8 mouse cellular contexts compared by ENCODE assay signal in the genomic region with DNA sequence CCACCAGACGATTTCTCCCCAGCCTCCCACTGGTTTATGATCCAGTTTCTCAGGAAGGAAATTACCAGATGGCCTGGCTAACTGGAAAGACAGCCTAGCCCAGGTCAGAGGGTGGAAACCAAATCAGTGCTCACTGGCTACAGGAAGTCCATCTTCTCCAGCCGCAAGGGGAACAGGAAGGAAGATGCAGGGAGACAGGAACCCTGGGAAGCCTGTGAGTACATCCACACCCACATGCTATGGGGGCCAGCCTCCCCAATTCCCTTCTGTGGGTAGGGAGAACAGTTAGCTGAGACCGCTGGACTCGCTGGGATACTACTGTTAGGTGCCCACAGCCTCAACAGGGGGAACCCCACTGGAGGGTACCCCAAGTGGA. TPM values are rescaled to one million over a fixed set of nuclear protein-coding genes. Genes with fewer than 3 reads are reported as not detected.
DNase-seq lines count a peak whose midpoint lies in the region; ATAC-seq and TF ChIP-seq lines count a peak whose summit lies in the region.

No protein-coding gene starts in this region.

- no peaks in the 10 kb centered on the region for H3K27me3 ChIP-seq in forebrain, embryonic 10.5 days (ENCODE audit: poor library complexity, severe bottlenecking)
- H3K27me3 ChIP-seq in forebrain, embryonic 16.5 days (replicated peaks; ENCODE audit: control insufficient read depth, insufficient read depth, low read length): no peaks in the 10 kb centered on the region
- no peaks in the 10 kb centered on the region for H3K27me3 ChIP-seq in forebrain, postnatal 0 days (ENCODE audit: insufficient read depth, low read length)
- no peaks in the 10 kb centered on the region for H3K27me3 ChIP-seq in kidney, embryonic 14.5 days (ENCODE audit: control insufficient read depth, insufficient read depth, low read length)

- no peaks in the 10 kb centered on the region for H3K9me3 ChIP-seq in forebrain, embryonic 10.5 days
- no peaks in the 10 kb centered on the region for H3K9me3 ChIP-seq in forebrain, embryonic 16.5 days (ENCODE audit: control insufficient read depth, low read length)
- no peaks in the 10 kb centered on the region for H3K9me3 ChIP-seq in forebrain, postnatal 0 days (ENCODE audit: low read length)
- H3K9me3 ChIP-seq in kidney, embryonic 14.5 days (ENCODE audit: control insufficient read depth, low read length): no peaks in the 10 kb centered on the region

- H3K4me2 ChIP-seq in forebrain, embryonic 16.5 days (ENCODE audit: low read length): no peak overlapping the region
- H3K4me2 ChIP-seq in forebrain, postnatal 0 days (ENCODE audit: low read depth): no peak overlapping the region
- no peak overlapping the region for H3K4me2 ChIP-seq in kidney, embryonic 14.5 days (replicated peaks; ENCODE audit: low read depth, low read length)

- ATAC-seq in forebrain, embryonic 16.5 days: no peak
- no peak for ATAC-seq in forebrain, postnatal 0 days
- ATAC-seq in kidney, embryonic 14.5 days (ENCODE audit: low FRiP score, low TSS enrichment): no peak

- intact Hi-C loops in left cerebral cortex, postnatal 10 days (cut with DNase I): no loop called here

- H3K27ac ChIP-seq in forebrain, embryonic 10.5 days: peak overlapping the region; percentile 60
- no peak overlapping the region for H3K27ac ChIP-seq in forebrain, embryonic 16.5 days (ENCODE audit: low read length)
- 0 out of 2 replicates have a peak overlapping the region, but pooled peaks have one; percentile 66 for H3K27ac ChIP-seq in forebrain, postnatal 0 days (ENCODE audit: low read depth, low read length)
- H3K27ac ChIP-seq in kidney, embryonic 14.5 days (ENCODE audit: low read depth, low read length): peak overlapping the region; percentile 63; the same call in 1 of the 2 replicates
- peak overlapping the region; percentile 35 for H3K27ac ChIP-seq in macrophage

- H3K36me3 ChIP-seq in forebrain, embryonic 10.5 days (replicated peaks): peaks cover 4% of the 10 kb centered on the region
- H3K36me3 ChIP-seq in forebrain, embryonic 16.5 days (ENCODE audit: control insufficient read depth, insufficient read depth): no peaks in the 10 kb centered on the region
- H3K36me3 ChIP-seq in forebrain, postnatal 0 days (ENCODE audit: insufficient read depth): no peaks in the 10 kb centered on the region
- H3K36me3 ChIP-seq in kidney, embryonic 14.5 days (ENCODE audit: control insufficient read depth, insufficient read depth, low read length): 0 out of 2 replicates have a peak, but pooled peaks cover 6% of the 10 kb centered on the region
- peaks cover 61% of the 10 kb centered on the region for H3K36me3 ChIP-seq in macrophage (ENCODE audit: inconsistent target)

- no peak overlapping the region for H3K9ac ChIP-seq in forebrain, embryonic 16.5 days (replicated peaks; ENCODE audit: low read depth, low read length)
- H3K9ac ChIP-seq in forebrain, postnatal 0 days: no peak overlapping the region
- no peak overlapping the region for H3K9ac ChIP-seq in kidney, embryonic 14.5 days (ENCODE audit: low read depth, low read length)

- no peak overlapping the region for H3K4me3 ChIP-seq in forebrain, embryonic 10.5 days
- H3K4me3 ChIP-seq in forebrain, embryonic 16.5 days (replicated peaks; ENCODE audit: low read length): no peak overlapping the region
- no peak overlapping the region for H3K4me3 ChIP-seq in forebrain, postnatal 0 days (ENCODE audit: low read depth, low read length)
- no peak overlapping the region for H3K4me3 ChIP-seq in kidney, embryonic 14.5 days (ENCODE audit: low read length)
- no peak overlapping the region for H3K4me3 ChIP-seq in macrophage (ENCODE audit: inconsistent target)

- WGBS in forebrain, embryonic 10.5 days: 82% methylated on average over 4 of the region's 4 CpGs
- 77% methylated on average over 4 of the region's 4 CpGs for WGBS in forebrain, embryonic 16.5 days
- WGBS in forebrain, postnatal 0 days: 70% methylated on average over 4 of the region's 4 CpGs
- WGBS in kidney, embryonic 14.5 days: 42% methylated on average over 4 of the region's 4 CpGs
- 37% methylated on average over 4 of the region's 4 CpGs for WGBS in macrophage (ENCODE audit: missing documents)

- peaks cover 100% of the 10 kb centered on the region for H3K79me2 ChIP-seq in macrophage (ENCODE audit: inconsistent target)

- no peak for TF ChIP-seq CTCF in forebrain, postnatal 0 days (IDR thresholded peaks at IDR 0.05; ENCODE audit: low read depth)

- DNase-seq in forebrain, embryonic 10.5 days (ENCODE audit: extremely low spot score, low spot score): no peak
- DNase-seq in forebrain, postnatal 0 days: no peak
- DNase-seq in left cerebral cortex, adult 18-20 months (ENCODE audit: low spot score in 2 of 2): no peak
- no peak for DNase-seq in natural killer cell, adult 2 months (ENCODE audit: low spot score in 2 of 2)
- no peak for DNase-seq in left cerebral cortex, postnatal 10 days (ENCODE audit: extremely low spot score in 1 of 2, low spot score in 2 of 2)

- H3K4me1 ChIP-seq in forebrain, embryonic 10.5 days: peaks cover 47% of the 10 kb centered on the region
- peaks cover 3% of the 10 kb centered on the region for H3K4me1 ChIP-seq in forebrain, embryonic 16.5 days (replicated peaks; ENCODE audit: control insufficient read depth, insufficient read depth, low read length)
- 0 out of 2 replicates have a peak, but pooled peaks cover 4% of the 10 kb centered on the region for H3K4me1 ChIP-seq in forebrain, postnatal 0 days (ENCODE audit: insufficient read depth)
- H3K4me1 ChIP-seq in kidney, embryonic 14.5 days (ENCODE audit: control insufficient read depth, insufficient read depth, low read length): peaks cover 50% of the 10 kb centered on the region

RNA-seq across cellular contexts. Expression of a gene that starts 10.7 kb away (rescaled TPM):
- polyA plus RNA-seq in forebrain, embryonic 10.5 days (2016; fragmentation: Nextera tagmentation; extraction: Ambion mirVana): 1.6 and 1.8 TPM in 2 replicates
- 1.5 and 1.8 TPM in 2 replicates for polyA plus RNA-seq in forebrain, embryonic 16.5 days (2015; fragmentation: Nextera tagmentation; extraction: Ambion mirVana)
- total RNA-seq in forebrain, postnatal 0 days (2014; rRNA removed): 3.2 and 3.3 TPM in 2 replicates
- polyA plus RNA-seq in forebrain, postnatal 0 days (2015; fragmentation: Nextera tagmentation; extraction: Ambion mirVana): 2.4 and 2.8 TPM in 2 replicates
- 2.7 and 3.1 TPM in 2 replicates for polyA plus RNA-seq in kidney, embryonic 14.5 days (2014; fragmentation: Nextera tagmentation; extraction: Ambion mirVana)
- 10 to 100 TPM in 10 of 26 experiments, 1 to 10 TPM in 13, under 1 TPM in 3; 0.91 to 39.6 (median 5.6) TPM for total RNA-seq in macrophage (2018; cell fraction: chromatin; rRNA removed)
- 10 to 100 TPM in 20 of 26 experiments, 1 to 10 TPM in 6; 3.7 to 41.6 (median 20.4) TPM for total RNA-seq in macrophage (2018; cell fraction: cytosol; rRNA removed)
- 10 to 100 TPM in 19 of 26 experiments, 1 to 10 TPM in 7; 4.5 to 63.6 (median 13.4) TPM for total RNA-seq in macrophage (2018; cell fraction: nucleus; rRNA removed)
- 14.0 to 34.3 TPM (median 20.6 TPM) in 3 replicates for polyA plus RNA-seq in macrophage (2018)
- 10 to 100 TPM; 10.6 to 13.0 TPM for total RNA-seq in left cerebral cortex, adult 18-20 months (2021)
- 1 to 10 TPM; 5.7 to 7.5 TPM for total RNA-seq in left cerebral cortex, postnatal 10 days (2021)

RNA-seq across cellular contexts. Expression of a gene that starts 16.9 kb away (rescaled TPM):
- polyA plus RNA-seq in forebrain, embryonic 10.5 days (2016; fragmentation: Nextera tagmentation; extraction: Ambion mirVana): 0.15 and 0.34 TPM in 2 replicates
- 0.21 and 0.37 TPM in 2 replicates for polyA plus RNA-seq in forebrain, embryonic 16.5 days (2015; fragmentation: Nextera tagmentation; extraction: Ambion mirVana)
- total RNA-seq in forebrain, postnatal 0 days (2014; rRNA removed): not detected in 2 replicates
- 0.13 TPM in 1 of 2 replicates, not detected in the other for polyA plus RNA-seq in forebrain, postnatal 0 days (2015; fragmentation: Nextera tagmentation; extraction: Ambion mirVana)
- 0.47 and 0.77 TPM in 2 replicates for polyA plus RNA-seq in kidney, embryonic 14.5 days (2014; fragmentation: Nextera tagmentation; extraction: Ambion mirVana)
- total RNA-seq in macrophage (2018; cell fraction: chromatin; rRNA removed): 10 to 100 TPM in 4 of 26 experiments, 1 to 10 TPM in 16, under 1 TPM in 4, not detected in 2; 0.41 to 20.1 (median 4.7) TPM
- total RNA-seq in macrophage (2018; cell fraction: cytosol; rRNA removed): 10 to 100 TPM in 5 of 26 experiments, 1 to 10 TPM in 21; 1.4 to 11.9 (median 5.5) TPM
- total RNA-seq in macrophage (2018; cell fraction: nucleus; rRNA removed): 10 to 100 TPM in 6 of 26 experiments, 1 to 10 TPM in 19, not detected in 1; 2.1 to 17.8 (median 7.3) TPM
- polyA plus RNA-seq in macrophage (2018): 3.5 to 9.1 TPM (median 7.6 TPM) in 3 replicates
- under 1 TPM in 1 of 2 experiments, not detected in 1; 0.33 TPM for total RNA-seq in left cerebral cortex, adult 18-20 months (2021)
- total RNA-seq in left cerebral cortex, postnatal 10 days (2021): under 1 TPM; 0.24 to 0.28 TPM

RNA-seq across cellular contexts. Expression of a gene that starts 34.8 kb away (rescaled TPM):
- polyA plus RNA-seq in forebrain, embryonic 10.5 days (2016; fragmentation: Nextera tagmentation; extraction: Ambion mirVana): 0.44 and 0.50 TPM in 2 replicates
- polyA plus RNA-seq in forebrain, embryonic 16.5 days (2015; fragmentation: Nextera tagmentation; extraction: Ambion mirVana): 8.7 and 9.0 TPM in 2 replicates
- 6.8 and 9.1 TPM in 2 replicates for total RNA-seq in forebrain, postnatal 0 days (2014; rRNA removed)
- polyA plus RNA-seq in forebrain, postnatal 0 days (2015; fragmentation: Nextera tagmentation; extraction: Ambion mirVana): 6.8 and 8.1 TPM in 2 replicates
- 2.6 and 3.4 TPM in 2 replicates for polyA plus RNA-seq in kidney, embryonic 14.5 days (2014; fragmentation: Nextera tagmentation; extraction: Ambion mirVana)
- total RNA-seq in macrophage (2018; cell fraction: chromatin; rRNA removed): 1 to 10 TPM in 1 of 26 experiments, under 1 TPM in 1, not detected in 24; 0.33 to 1.3 TPM
- total RNA-seq in macrophage (2018; cell fraction: cytosol; rRNA removed): not detected
- total RNA-seq in macrophage (2018; cell fraction: nucleus; rRNA removed): not detected
- not detected in 3 replicates for polyA plus RNA-seq in macrophage (2018)
- total RNA-seq in left cerebral cortex, adult 18-20 months (2021): 1 to 10 TPM; 2.8 to 3.0 TPM
- total RNA-seq in left cerebral cortex, postnatal 10 days (2021): 1 to 10 TPM; 2.9 to 3.3 TPM

RNA-seq across cellular contexts. Expression of a gene that starts 35.8 kb away (rescaled TPM):
- polyA plus RNA-seq in forebrain, embryonic 10.5 days (2016; fragmentation: Nextera tagmentation; extraction: Ambion mirVana): not detected in 2 replicates
- not detected in 2 replicates for polyA plus RNA-seq in forebrain, embryonic 16.5 days (2015; fragmentation: Nextera tagmentation; extraction: Ambion mirVana)
- not detected in 2 replicates for total RNA-seq in forebrain, postnatal 0 days (2014; rRNA removed)
- not detected in 2 replicates for polyA plus RNA-seq in forebrain, postnatal 0 days (2015; fragmentation: Nextera tagmentation; extraction: Ambion mirVana)
- not detected in 2 replicates for polyA plus RNA-seq in kidney, embryonic 14.5 days (2014; fragmentation: Nextera tagmentation; extraction: Ambion mirVana)
- not detected for total RNA-seq in macrophage (2018; cell fraction: chromatin; rRNA removed)
- not detected for total RNA-seq in macrophage (2018; cell fraction: cytosol; rRNA removed)
- total RNA-seq in macrophage (2018; cell fraction: nucleus; rRNA removed): not detected
- polyA plus RNA-seq in macrophage (2018): not detected in 3 replicates
- not detected for total RNA-seq in left cerebral cortex, adult 18-20 months (2021)
- not detected for total RNA-seq in left cerebral cortex, postnatal 10 days (2021)

RNA-seq across cellular contexts. Expression of a gene that starts 37.0 kb away (rescaled TPM):
- polyA plus RNA-seq in forebrain, embryonic 10.5 days (2016; fragmentation: Nextera tagmentation; extraction: Ambion mirVana): 119 and 120 TPM in 2 replicates
- polyA plus RNA-seq in forebrain, embryonic 16.5 days (2015; fragmentation: Nextera tagmentation; extraction: Ambion mirVana): 90.6 and 97.9 TPM in 2 replicates
- 108 and 109 TPM in 2 replicates for total RNA-seq in forebrain, postnatal 0 days (2014; rRNA removed)
- polyA plus RNA-seq in forebrain, postnatal 0 days (2015; fragmentation: Nextera tagmentation; extraction: Ambion mirVana): 85.7 and 91.1 TPM in 2 replicates
- 105 and 119 TPM in 2 replicates for polyA plus RNA-seq in kidney, embryonic 14.5 days (2014; fragmentation: Nextera tagmentation; extraction: Ambion mirVana)
- total RNA-seq in macrophage (2018; cell fraction: chromatin; rRNA removed): 10 to 100 TPM in 20 of 26 experiments, 1 to 10 TPM in 6; 5.3 to 32.5 (median 15.9) TPM
- 10 to 100 TPM; 11.3 to 25.9 (median 21.4) TPM for total RNA-seq in macrophage (2018; cell fraction: cytosol; rRNA removed)
- 10 to 100 TPM in 16 of 26 experiments, 1 to 10 TPM in 10; 4.4 to 19.3 (median 11.4) TPM for total RNA-seq in macrophage (2018; cell fraction: nucleus; rRNA removed)
- 15.7 to 21.8 TPM (median 18.8 TPM) in 3 replicates for polyA plus RNA-seq in macrophage (2018)
- 10 to 100 TPM; 66.8 to 67.7 TPM for total RNA-seq in left cerebral cortex, adult 18-20 months (2021)
- total RNA-seq in left cerebral cortex, postnatal 10 days (2021): 10 to 100 TPM; 75.2 to 90.2 TPM
